In genomic region chr2:31670551-31671035, GRCm38 (mm10) we compare ENCODE assay signal across 8 mouse cellular contexts. TPM values are rescaled to one million over a fixed set of nuclear protein-coding genes. Genes with fewer than 3 reads are reported as not detected.
DNase-seq lines count a peak whose midpoint lies in the region; ATAC-seq and TF ChIP-seq lines count a peak whose summit lies in the region.

Gene Exosc2, plus strand, starts transcription at chr2:31670715.

- H3K4me3 ChIP-seq in heart, embryonic 12.5 days, result peak within 1 kb of the TSS; percentile 91
- H3K4me3 ChIP-seq in kidney, postnatal 0 days (replicated peaks; ENCODE audit: low read depth, low read length), result peak within 1 kb of the TSS; percentile 73
- H3K4me3 ChIP-seq in liver, embryonic 11.5 days (ENCODE audit: low read depth, low read length), result peak within 1 kb of the TSS; percentile 85
- peak within 1 kb of the TSS; percentile 58 for H3K4me3 ChIP-seq in stomach, embryonic 14.5 days (ENCODE audit: low read depth, low read length)

- TF ChIP-seq CTCF in kidney, postnatal 0 days (IDR thresholded peaks at IDR 0.05; ENCODE audit: low read depth), result no peak

- H3K4me2 ChIP-seq in heart, embryonic 12.5 days, result peak within 1 kb of the TSS; percentile 89
- peak within 1 kb of the TSS; percentile 89 for H3K4me2 ChIP-seq in kidney, postnatal 0 days (ENCODE audit: low read length)
- H3K4me2 ChIP-seq in liver, embryonic 11.5 days, result peak within 1 kb of the TSS; percentile 83
- H3K4me2 ChIP-seq in stomach, embryonic 14.5 days (replicated peaks; ENCODE audit: low read depth, low read length), result peak within 1 kb of the TSS; percentile 47

- H3K36me3 ChIP-seq in heart, embryonic 12.5 days, result peaks cover 33% of the 10 kb centered on the region
- peaks cover 23% of the 10 kb centered on the region; the same call in 1 of the 2 replicates for H3K36me3 ChIP-seq in kidney, postnatal 0 days (ENCODE audit: insufficient read depth, low read length)
- peaks cover 28% of the 10 kb centered on the region for H3K36me3 ChIP-seq in liver, embryonic 11.5 days (ENCODE audit: control insufficient read depth, insufficient read depth, low read length)
- peaks cover 26% of the 10 kb centered on the region for H3K36me3 ChIP-seq in stomach, embryonic 14.5 days (ENCODE audit: control insufficient read depth, insufficient read depth, low read length)

- ATAC-seq in erythroid progenitor cell, adult 5-6 weeks (replicated peaks; ENCODE audit: low FRiP score, poor library complexity, severe bottlenecking), result peak; percentile 97
- ATAC-seq in heart, embryonic 12.5 days (ENCODE audit: insufficient number of reproducible peaks, low FRiP score), result peak; percentile 95
- ATAC-seq in kidney, postnatal 0 days (replicated peaks; ENCODE audit: low FRiP score, low read depth), result peak; percentile 95
- peak; percentile 97 for ATAC-seq in liver, embryonic 11.5 days (replicated peaks; ENCODE audit: low FRiP score)
- peak; percentile 96 for ATAC-seq in stomach, embryonic 14.5 days (ENCODE audit: insufficient number of reproducible peaks, insufficient read depth, low FRiP score, low read depth)

- H3K27me3 ChIP-seq in heart, embryonic 12.5 days (replicated peaks), result 0 out of 2 replicates have a peak, but pooled peaks cover 3% of the 10 kb centered on the region
- no peaks in the 10 kb centered on the region for H3K27me3 ChIP-seq in kidney, postnatal 0 days (ENCODE audit: insufficient read depth, low read length)
- H3K27me3 ChIP-seq in liver, embryonic 11.5 days (replicated peaks; ENCODE audit: control insufficient read depth, insufficient read depth, low read length), result no peaks in the 10 kb centered on the region
- H3K27me3 ChIP-seq in stomach, embryonic 14.5 days (ENCODE audit: control insufficient read depth, insufficient read depth, low read length), result no peaks in the 10 kb centered on the region

- peak within 1 kb of the TSS; percentile 85 for H3K9ac ChIP-seq in heart, embryonic 12.5 days
- peak within 1 kb of the TSS; percentile 85 for H3K9ac ChIP-seq in kidney, postnatal 0 days (ENCODE audit: low read depth, low read length)
- peak within 1 kb of the TSS; percentile 87 for H3K9ac ChIP-seq in liver, embryonic 11.5 days (ENCODE audit: low read depth, low read length)
- H3K9ac ChIP-seq in stomach, embryonic 14.5 days (replicated peaks; ENCODE audit: low read depth, low read length), result peak within 1 kb of the TSS; percentile 62

- peak within 1 kb of the TSS; percentile 63 for H3K27ac ChIP-seq in heart, embryonic 12.5 days (ENCODE audit: poor library complexity, severe bottlenecking)
- H3K27ac ChIP-seq in kidney, postnatal 0 days, result peak within 1 kb of the TSS; percentile 75
- H3K27ac ChIP-seq in liver, embryonic 11.5 days (ENCODE audit: low read depth, low read length), result peak within 1 kb of the TSS; percentile 67
- H3K27ac ChIP-seq in stomach, embryonic 14.5 days (ENCODE audit: low read length), result peak within 1 kb of the TSS; percentile 68; the same call in 1 of the 2 replicates

- no peaks in the 10 kb centered on the region for H3K9me3 ChIP-seq in heart, embryonic 12.5 days (replicated peaks)
- H3K9me3 ChIP-seq in kidney, postnatal 0 days (replicated peaks; ENCODE audit: low read length), result no peaks in the 10 kb centered on the region
- no peaks in the 10 kb centered on the region for H3K9me3 ChIP-seq in liver, embryonic 11.5 days (ENCODE audit: control insufficient read depth, low read length)
- H3K9me3 ChIP-seq in stomach, embryonic 14.5 days (ENCODE audit: control insufficient read depth, low read depth, low read length), result no peaks in the 10 kb centered on the region

- DNase-seq in CD4-positive helper T cell, adult 2 months (ENCODE audit: low read depth, low spot score), result peak; percentile 96
- DNase-seq in brain, embryonic 18.5 days (ENCODE audit: low read depth, low spot score), result peak; percentile 91
- peak; percentile 99 for DNase-seq in kidney, postnatal 0 days (ENCODE audit: low spot score)
- DNase-seq in liver, embryonic 11.5 days (ENCODE audit: low spot score), result peak; percentile 83
- DNase-seq in naive thymus-derived CD4-positive, alpha-beta T cell, adult 2 months (ENCODE audit: low read depth), result peak; percentile 98

- peaks cover 14% of the 10 kb centered on the region for H3K4me1 ChIP-seq in heart, embryonic 12.5 days (replicated peaks)
- no peaks in the 10 kb centered on the region for H3K4me1 ChIP-seq in kidney, postnatal 0 days (replicated peaks; ENCODE audit: insufficient read depth, low read length)
- H3K4me1 ChIP-seq in liver, embryonic 11.5 days (replicated peaks; ENCODE audit: control insufficient read depth, insufficient read depth, low read length), result peaks cover 9% of the 10 kb centered on the region; the same call in 1 of the 2 replicates
- H3K4me1 ChIP-seq in stomach, embryonic 14.5 days (ENCODE audit: control insufficient read depth, insufficient read depth, low read length), result no peaks in the 10 kb centered on the region

- 1% methylated on average over 27 of the region's 27 CpGs for WGBS in heart, embryonic 12.5 days
- WGBS in kidney, postnatal 0 days, result under 1% methylated on average over 27 of the region's 27 CpGs
- WGBS in liver, embryonic 11.5 days, result under 1% methylated on average over 27 of the region's 27 CpGs
- under 1% methylated on average over 27 of the region's 27 CpGs for WGBS in stomach, embryonic 14.5 days

RNA-seq across cellular contexts. Expression of gene Exosc2, which starts in this region (rescaled TPM):
- 13.4 and 15.9 TPM in 2 replicates for total RNA-seq in erythroid progenitor cell, adult 5-6 weeks (2015; ENCODE audit: low replicate concordance)
- total RNA-seq in erythroid progenitor cell, adult 5-6 weeks (2017; ENCODE audit: low replicate concordance), result 12.6 and 25.5 TPM in 2 replicates
- 38.2 and 38.4 TPM in 2 replicates for polyA plus RNA-seq in heart, embryonic 12.5 days (2016; fragmentation: Nextera tagmentation; extraction: Ambion mirVana)
- 35.9 and 41.8 TPM in 2 replicates for polyA plus RNA-seq in kidney, postnatal 0 days (2015; fragmentation: Nextera tagmentation; extraction: Ambion mirVana)
- 86.0 and 96.1 TPM in 2 replicates for polyA plus RNA-seq in liver, embryonic 11.5 days (2014; fragmentation: Nextera tagmentation; extraction: Ambion mirVana)
- polyA plus RNA-seq in stomach, embryonic 14.5 days (2014; fragmentation: Nextera tagmentation; extraction: Ambion mirVana), result 54.2 and 57.8 TPM in 2 replicates

Comparison
In these comparisons a context has a peak if more than half of its experiments do, and no peak if none do; other contexts are left out.
1. Peak in every context shown above with its lines: DNase-seq, ATAC-seq, H3K4me3 ChIP-seq and H3K27ac ChIP-seq.